Mouse (Mus musculus) c-Kit-positive CD71-negative TER-119-negative erythroid progenitor cells, embryonic 14.5 days (primary cell): ENCODE results near the gene Cd209c.

Experiments
- DNase-seq: peaks from one replicate; pipeline ENCODE4 v3.0.0-alpha.2; 2013; ENCODE audit warnings: low read depth

Gene Cd209c

DNA sequence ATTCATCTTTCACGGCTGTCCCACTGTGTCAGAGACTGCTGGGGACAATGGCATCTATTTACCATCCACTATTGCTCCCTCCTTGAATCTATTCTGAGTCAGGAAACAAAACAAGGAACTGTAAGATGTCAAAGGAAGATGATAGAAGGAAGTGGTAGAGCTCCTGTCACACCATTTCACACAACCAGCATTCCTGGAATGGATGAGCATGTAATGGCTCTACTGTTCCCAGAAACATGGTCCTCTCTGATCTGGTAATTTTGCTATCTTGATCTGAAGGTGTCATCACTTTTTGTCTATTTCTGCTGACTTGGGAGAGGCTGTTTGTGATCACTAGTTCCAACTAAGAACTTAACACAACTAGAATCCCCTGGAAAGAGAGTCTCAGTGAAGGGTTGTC is at the start of gene Cd209c:
TSS of gene Cd209c (minus strand) at position 101 of the 400 bp plus-strand sequence.
- no peak for DNase-seq

DNA sequence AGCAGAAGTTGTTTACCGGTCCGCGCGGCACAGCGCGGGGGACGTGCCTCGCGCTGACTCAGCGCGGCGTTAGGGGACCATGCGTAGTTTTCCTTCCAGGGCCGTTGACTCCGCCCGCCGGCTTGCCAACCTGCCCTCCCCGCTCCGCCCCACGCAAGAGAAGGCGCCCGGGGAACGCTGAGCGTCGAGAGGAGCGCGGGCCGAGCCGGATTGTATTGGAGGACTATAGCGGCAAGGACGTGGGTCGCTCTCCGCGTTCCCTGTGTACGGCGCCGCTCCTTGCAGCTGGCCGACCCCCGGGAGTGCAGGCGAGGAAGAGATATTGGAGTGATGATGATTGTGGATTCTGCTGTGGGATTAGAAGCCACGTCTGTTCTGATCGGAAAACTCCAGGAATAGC is 39.7 kb upstream of the Cd209c start:
- no peak for DNase-seq

DNA sequence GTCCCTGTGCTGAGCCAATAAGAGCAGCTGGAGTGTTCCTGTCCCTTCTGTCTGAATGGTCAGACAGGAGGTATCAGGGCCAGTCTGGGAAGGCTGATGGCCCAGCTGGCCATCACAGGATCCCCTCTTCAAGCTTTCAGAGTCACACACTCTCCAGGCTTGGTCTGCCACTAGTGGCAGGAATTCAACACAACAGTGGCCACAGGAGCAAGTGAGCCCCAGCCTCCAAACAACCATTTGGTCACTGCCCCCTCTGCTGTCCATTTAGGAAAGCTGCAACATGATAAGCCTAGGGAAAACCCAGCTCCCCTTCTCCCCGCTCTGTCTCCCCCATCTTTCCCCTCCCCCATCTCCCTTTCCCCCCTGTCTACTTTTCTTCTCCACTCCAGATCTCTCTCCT is 1.5 kb upstream of the Cd209c start:
- DNase-seq: no peak

DNA sequence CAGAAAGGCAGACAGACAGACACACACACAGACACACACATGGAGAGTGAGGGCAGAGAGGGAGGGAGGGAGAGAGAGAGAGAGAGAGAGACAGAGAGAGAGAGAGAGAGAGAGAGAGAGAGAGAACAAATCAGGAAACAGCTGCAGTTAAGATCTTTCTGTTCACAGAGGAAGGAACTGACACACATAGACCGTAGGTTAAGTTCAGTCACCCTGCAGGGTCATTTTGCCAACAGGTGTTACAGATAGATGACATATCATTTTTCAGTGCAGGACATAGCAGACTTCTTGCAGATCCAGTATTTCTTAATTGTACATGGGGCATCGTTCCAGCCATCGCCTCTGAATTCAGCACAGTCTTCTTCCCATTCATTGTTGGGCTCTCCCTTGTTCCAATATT is 14.5 kb downstream of the Cd209c start:
- DNase-seq: no peak

DNA sequence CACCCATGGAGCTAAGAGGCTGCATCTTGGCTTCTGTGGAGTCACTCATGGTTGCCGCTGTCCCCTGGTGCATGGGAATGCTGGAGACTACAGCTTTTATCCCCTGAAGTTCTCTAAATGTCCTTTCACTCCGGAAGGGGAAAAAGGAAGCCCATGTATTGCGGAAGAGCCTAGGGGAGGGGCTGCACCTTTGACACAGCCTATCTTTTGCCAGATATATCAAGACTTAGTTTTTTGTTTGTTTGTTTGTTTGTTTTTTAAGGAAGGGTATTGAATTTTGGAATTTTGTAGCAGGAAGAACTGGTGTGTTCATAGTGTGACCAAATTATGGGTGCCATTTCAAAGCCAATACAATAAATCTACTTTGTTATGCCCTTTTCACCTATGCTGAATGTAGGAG is 27.8 kb downstream of the Cd209c start, which contains the start of gene Cd209b:
TSS of gene Cd209b (minus strand) at position 101 of the 400 bp plus-strand sequence.
- DNase-seq: no peak
